Mouse (Mus musculus): ENCODE results near the gene F930015N05Rik. TPM values are rescaled to one million over a fixed set of nuclear protein-coding genes. Genes with fewer than 3 reads are reported as not detected.

Gene F930015N05Rik
- polyA plus RNA-seq, 1 experiment, result 0.60 TPM

- TF ChIP-seq CTCF (IDR thresholded peaks at IDR 0.05; ENCODE audit: control insufficient read depth, insufficient read depth, insufficient read length), result no peak
These were observed 39.5 kb downstream of the F930015N05Rik start for GRCm38 (mm10) chr11:64396949-64397348.

GRCm38 (mm10) chr11:64396331-64396881, 40.0 kb downstream of the F930015N05Rik start:
- Histone ChIP-seq H3K36me3 (ENCODE audit: control insufficient read depth, insufficient read depth) (no peaks in the 10 kb centered on the region), H3K27me3 (ENCODE audit: control insufficient read depth, insufficient read depth, insufficient read length) (peaks cover 6% of the 10 kb centered on the region), H3K79me3 (ENCODE audit: low read depth) (no peaks in the 10 kb centered on the region), H3ac (ENCODE audit: control insufficient read depth, insufficient read length, low read depth) (no peak overlapping the region), H3K79me2 (ENCODE audit: control insufficient read depth, insufficient read depth) (no peaks in the 10 kb centered on the region), H3K4me3 (ENCODE audit: insufficient read depth, poor library complexity, severe bottlenecking) (no peak overlapping the region)
- TF ChIP-seq CEBPB (IDR thresholded peaks at IDR 0.05; ENCODE audit: low read depth), result no peak
- no peak for TF ChIP-seq CTCF (IDR thresholded peaks at IDR 0.05; ENCODE audit: control insufficient read depth, insufficient read depth, insufficient read length)
- no peak for TF ChIP-seq FOSL1 (IDR thresholded peaks at IDR 0.05; ENCODE audit: insufficient read depth, low read length, poor library complexity, severe bottlenecking)
- no peak for TF ChIP-seq USF1 (IDR thresholded peaks at IDR 0.05; ENCODE audit: low read depth)
- no peak for TF ChIP-seq MYOD1 (IDR thresholded peaks at IDR 0.05; ENCODE audit: control insufficient read depth, insufficient read length, low read depth)
- TF ChIP-seq MAX (IDR thresholded peaks at IDR 0.05), result no peak
- TF ChIP-seq MYOG (IDR thresholded peaks at IDR 0.05; ENCODE audit: control insufficient read depth, extremely low read depth, insufficient read length), result no peak

More at GRCm38 (mm10) chr11:64396949-64397348, 39.5 kb downstream of the F930015N05Rik start:
- Histone ChIP-seq H3K27me3 (ENCODE audit: control insufficient read depth, insufficient read depth, insufficient read length) (peaks cover 6% of the 10 kb centered on the region), H3K4me3 (ENCODE audit: insufficient read depth, poor library complexity, severe bottlenecking) (no peak overlapping the region), H3K79me2 (ENCODE audit: control insufficient read depth, insufficient read depth) (no peaks in the 10 kb centered on the region), H3K79me3 (ENCODE audit: low read depth) (no peaks in the 10 kb centered on the region), H3K36me3 (ENCODE audit: control insufficient read depth, insufficient read depth) (no peaks in the 10 kb centered on the region), H3ac (ENCODE audit: control insufficient read depth, insufficient read length, low read depth) (no peak overlapping the region)

- Histone ChIP-seq H3K27me3 (ENCODE audit: control insufficient read depth, insufficient read depth, insufficient read length) (no peaks in the 10 kb centered on the region), H3K4me3 (ENCODE audit: insufficient read depth, poor library complexity, severe bottlenecking) (no peak overlapping the region), H3K79me2 (ENCODE audit: control insufficient read depth, insufficient read depth) (no peaks in the 10 kb centered on the region), H3K79me3 (ENCODE audit: low read depth) (no peaks in the 10 kb centered on the region), H3K36me3 (ENCODE audit: control insufficient read depth, insufficient read depth) (no peaks in the 10 kb centered on the region), H3ac (ENCODE audit: control insufficient read depth, insufficient read length, low read depth) (no peak overlapping the region)
- no peak for TF ChIP-seq MYOD1 (IDR thresholded peaks at IDR 0.05; ENCODE audit: control insufficient read depth, insufficient read length, low read depth)
- no peak for TF ChIP-seq MYOG (IDR thresholded peaks at IDR 0.05; ENCODE audit: control insufficient read depth, extremely low read depth, insufficient read length)
- TF ChIP-seq CEBPB (IDR thresholded peaks at IDR 0.05; ENCODE audit: low read depth), result no peak
- TF ChIP-seq USF1 (IDR thresholded peaks at IDR 0.05; ENCODE audit: low read depth), result no peak
- TF ChIP-seq CTCF (IDR thresholded peaks at IDR 0.05; ENCODE audit: control insufficient read depth, insufficient read depth, insufficient read length), result no peak
These were observed 50.1 kb downstream of the F930015N05Rik start for GRCm38 (mm10) chr11:64386333-64386732.

Other genes starting within 250 kb of the F930015N05Rik start
- 0.83 TPM for gene Hs3st3a1, start 1.3 kb downstream of the F930015N05Rik start, polyA plus RNA-seq (2012; fragmentation: generic; extraction: Trizol)